Comparison of ENCODE assay signal across 7 mouse cellular contexts in the genomic region with DNA sequence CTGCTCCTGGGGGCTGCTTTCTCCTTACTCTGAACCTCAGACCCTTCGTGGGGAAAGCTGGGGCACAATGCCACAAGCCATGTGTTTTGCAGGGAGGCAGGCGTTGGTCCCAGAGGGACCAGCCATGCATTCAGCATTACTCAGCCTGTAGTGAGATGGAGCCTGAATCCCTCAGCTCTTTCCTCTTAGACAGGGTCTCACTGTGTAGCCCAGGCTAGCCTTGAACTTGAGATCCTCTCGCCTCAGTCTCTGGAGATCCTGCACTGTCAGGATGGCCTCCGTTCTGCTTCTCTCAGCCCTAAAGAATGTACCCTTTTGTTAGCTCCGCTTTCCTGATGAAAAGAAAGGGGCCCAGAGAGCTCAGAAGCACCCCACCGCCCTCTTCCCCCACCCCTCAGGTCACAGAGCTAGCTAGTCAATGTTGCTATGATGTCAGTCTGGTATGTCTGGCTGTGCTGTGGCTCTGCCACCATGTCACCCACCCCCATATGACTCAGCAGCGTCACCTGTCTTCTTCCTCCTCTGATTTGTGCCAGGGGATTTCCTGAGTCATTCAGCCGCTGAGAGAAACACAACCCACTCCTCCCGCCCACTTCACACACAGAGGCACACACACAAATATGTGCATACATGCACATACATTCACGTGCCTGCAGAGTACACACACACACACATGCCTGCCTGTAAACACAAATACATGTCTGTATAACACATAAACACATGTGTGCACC. TPM values are rescaled to one million over a fixed set of nuclear protein-coding genes. Genes with fewer than 3 reads are reported as not detected.
DNase-seq lines count a peak whose midpoint lies in the region; ATAC-seq and TF ChIP-seq lines count a peak whose summit lies in the region.

No protein-coding gene starts in this region.

- no peak for ATAC-seq in liver, postnatal 0 days
- ATAC-seq in intestine, postnatal 0 days: no peak
- no peak for ATAC-seq in liver, embryonic 12.5 days

- H3K27ac ChIP-seq in liver, postnatal 0 days (ENCODE audit: low read depth): no peak overlapping the region
- H3K27ac ChIP-seq in intestine, postnatal 0 days (ENCODE audit: low read depth, low read length): no peak overlapping the region
- H3K27ac ChIP-seq in liver, embryonic 12.5 days: no peak overlapping the region

- H3K9ac ChIP-seq in liver, postnatal 0 days (replicated peaks): no peak overlapping the region
- H3K9ac ChIP-seq in intestine, postnatal 0 days (ENCODE audit: low read depth, low read length): no peak overlapping the region
- no peak overlapping the region for H3K9ac ChIP-seq in liver, embryonic 12.5 days

- 0 out of 2 replicates have a peak, but pooled peaks have one; percentile 4 for TF ChIP-seq CTCF in liver, postnatal 0 days (IDR thresholded peaks at IDR 0.05; ENCODE audit: low read depth)
- TF ChIP-seq CTCF in intestine, postnatal 0 days (IDR thresholded peaks at IDR 0.05; ENCODE audit: low read depth): 0 out of 2 replicates have a peak, but pooled peaks have one; percentile 4

- no peak overlapping the region for H3K4me3 ChIP-seq in liver, postnatal 0 days (ENCODE audit: low read depth, low read length)
- H3K4me3 ChIP-seq in intestine, postnatal 0 days (ENCODE audit: low read depth, low read length): no peak overlapping the region
- no peak overlapping the region for H3K4me3 ChIP-seq in liver, embryonic 12.5 days

- peaks cover 34% of the 10 kb centered on the region for H3K27me3 ChIP-seq in liver, postnatal 0 days (ENCODE audit: insufficient read depth, low read length)
- H3K27me3 ChIP-seq in intestine, postnatal 0 days (replicated peaks; ENCODE audit: control insufficient read depth, insufficient read depth, low read length): peaks cover 26% of the 10 kb centered on the region
- peaks cover 69% of the 10 kb centered on the region for H3K27me3 ChIP-seq in liver, embryonic 12.5 days (replicated peaks)

- no peak for TF ChIP-seq EP300 in liver, postnatal 0 days (IDR thresholded peaks at IDR 0.05; ENCODE audit: low read depth)

- no peaks in the 10 kb centered on the region for H3K36me3 ChIP-seq in liver, postnatal 0 days (replicated peaks; ENCODE audit: insufficient read depth, low read length)
- no peaks in the 10 kb centered on the region for H3K36me3 ChIP-seq in intestine, postnatal 0 days (ENCODE audit: control insufficient read depth, insufficient read depth)
- H3K36me3 ChIP-seq in liver, embryonic 12.5 days: no peaks in the 10 kb centered on the region

- peaks cover 11% of the 10 kb centered on the region for H3K4me1 ChIP-seq in liver, postnatal 0 days (ENCODE audit: insufficient read depth)
- no peaks in the 10 kb centered on the region for H3K4me1 ChIP-seq in intestine, postnatal 0 days (replicated peaks; ENCODE audit: control insufficient read depth, insufficient read depth, low read length)
- peaks cover 20% of the 10 kb centered on the region for H3K4me1 ChIP-seq in liver, embryonic 12.5 days

- DNase-seq in liver, postnatal 0 days: no peak
- no peak for DNase-seq in liver
- DNase-seq in brain, adult 2 months (ENCODE audit: low read depth, low spot score): peak; percentile 93
- DNase-seq in right cerebral cortex, adult 2 months (ENCODE audit: low spot score in 2 of 2): peak; percentile 89
- DNase-seq in spleen, adult 18-20 months: no peak

- 39% methylated on average over 10 of the region's 10 CpGs for WGBS in liver, postnatal 0 days (ENCODE audit: insufficient replicate concordance)
- 56% methylated on average over 10 of the region's 10 CpGs for WGBS in intestine, postnatal 0 days
- 40% methylated on average over 10 of the region's 10 CpGs for WGBS in liver, embryonic 12.5 days (ENCODE audit: insufficient replicate concordance)

- H3K4me2 ChIP-seq in liver, postnatal 0 days (ENCODE audit: low read depth, low read length): no peak overlapping the region
- H3K4me2 ChIP-seq in intestine, postnatal 0 days (replicated peaks; ENCODE audit: low read depth): no peak overlapping the region
- H3K4me2 ChIP-seq in liver, embryonic 12.5 days: no peak overlapping the region

- no peaks in the 10 kb centered on the region for H3K9me3 ChIP-seq in liver, postnatal 0 days (ENCODE audit: low read length)
- no peaks in the 10 kb centered on the region for H3K9me3 ChIP-seq in intestine, postnatal 0 days (ENCODE audit: control insufficient read depth)
- H3K9me3 ChIP-seq in liver, embryonic 12.5 days (replicated peaks): no peaks in the 10 kb centered on the region

RNA-seq across cellular contexts. Expression of a gene that starts 2.7 kb away (rescaled TPM):
- 7.1 and 7.7 TPM in 2 replicates for polyA plus RNA-seq in liver, postnatal 0 days (2015; fragmentation: Nextera tagmentation; extraction: Ambion mirVana)
- 6.4 and 7.8 TPM in 2 replicates for polyA plus RNA-seq in intestine, postnatal 0 days (2015; fragmentation: Nextera tagmentation; extraction: Ambion mirVana)
- polyA plus RNA-seq in liver, embryonic 12.5 days (2016; fragmentation: Nextera tagmentation; extraction: Ambion mirVana): 14.5 and 15.9 TPM in 2 replicates

RNA-seq across cellular contexts. Expression of a gene that starts 48.3 kb away (rescaled TPM):
- not detected in 2 replicates for polyA plus RNA-seq in liver, postnatal 0 days (2015; fragmentation: Nextera tagmentation; extraction: Ambion mirVana)
- polyA plus RNA-seq in intestine, postnatal 0 days (2015; fragmentation: Nextera tagmentation; extraction: Ambion mirVana): 0.29 TPM in 1 of 2 replicates, not detected in the other
- polyA plus RNA-seq in liver, embryonic 12.5 days (2016; fragmentation: Nextera tagmentation; extraction: Ambion mirVana): not detected in 2 replicates

Comparison
In these comparisons a context has a peak if more than half of its experiments do, and no peak if none do; other contexts are left out.
1. DNase-seq: peak in brain, adult 2 months (single experiment) and right cerebral cortex, adult 2 months (2 of 2); none in liver, postnatal 0 days (single experiment), liver (single experiment) and spleen, adult 18-20 months (0 of 2).